In the genomic region with DNA sequence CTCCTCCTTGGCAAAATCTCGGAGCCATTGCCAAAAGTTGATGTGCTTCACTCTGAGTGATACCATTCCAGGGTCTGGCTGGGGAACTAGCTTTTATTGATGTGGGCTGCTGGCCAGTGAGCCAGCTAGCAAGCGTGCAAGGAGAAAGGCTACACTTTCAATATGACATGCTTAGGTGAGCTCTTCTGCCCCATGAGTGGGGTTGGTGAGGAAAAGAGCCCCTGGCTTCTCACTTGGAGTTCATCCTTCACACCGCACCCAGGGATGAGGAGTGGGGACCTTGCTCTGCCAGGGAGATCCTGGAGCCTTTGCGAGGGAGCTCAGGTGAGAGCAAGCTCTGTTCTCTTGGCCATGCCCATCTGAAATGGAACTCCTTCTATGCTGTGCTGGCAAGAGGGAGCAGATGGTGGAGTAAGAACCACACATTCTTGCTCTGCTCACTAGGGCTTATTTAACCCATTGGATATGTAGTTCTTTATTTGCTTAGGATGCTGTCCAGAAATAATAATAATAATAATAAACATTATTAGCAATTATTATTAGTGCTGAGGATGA, we compare ENCODE assay signal across 20 mouse cellular contexts.
"Had no signal": no experiment of that assay in that cellular context is flagged by ENCODE, and none has a peak within 500 bp of the region (broad histone marks: within the 10 kb centered on the region; RNA-seq: fewer than 3 reads in every experiment).

No protein-coding gene starts in this region.

- H3K4me3 ChIP-seq: layer of hippocampus, adult 2 months; left cerebral cortex, adult 2 months; liver, embryonic 12.5 days; liver, embryonic 15.5 days; lung, embryonic 15.5 days; midbrain, embryonic 12.5 days; midbrain, embryonic 15.5 days; myocyte; neural tube, embryonic 13.5 days; stomach, embryonic 15.5 days had no signal

- H3K9me3 ChIP-seq: liver, embryonic 12.5 days; liver, embryonic 15.5 days; lung, embryonic 15.5 days; midbrain, embryonic 12.5 days; midbrain, embryonic 15.5 days; neural tube, embryonic 13.5 days; stomach, embryonic 15.5 days had no signal

- H3K27ac ChIP-seq: kidney, postnatal 0 days; layer of hippocampus, adult 2 months; left cerebral cortex, adult 2 months; liver, embryonic 12.5 days; liver, embryonic 15.5 days; lung, embryonic 15.5 days; midbrain, embryonic 12.5 days; midbrain, embryonic 15.5 days; neural tube, embryonic 13.5 days; stomach, embryonic 15.5 days had no signal

- H3K36me3 ChIP-seq: liver, embryonic 12.5 days; liver, embryonic 15.5 days; lung, embryonic 15.5 days; midbrain, embryonic 12.5 days; midbrain, embryonic 15.5 days; neural tube, embryonic 13.5 days; stomach, embryonic 15.5 days had no signal

- H3K27me3 ChIP-seq: liver, embryonic 15.5 days; lung, embryonic 15.5 days; midbrain, embryonic 15.5 days; stomach, embryonic 15.5 days had no signal

- ATAC-seq: liver, embryonic 12.5 days; midbrain, embryonic 15.5 days had no signal

- H3K9ac ChIP-seq: liver, embryonic 12.5 days; liver, embryonic 15.5 days; lung, embryonic 15.5 days; midbrain, embryonic 12.5 days; midbrain, embryonic 15.5 days; neural tube, embryonic 13.5 days; stomach, embryonic 15.5 days had no signal

- DNase-seq: kidney, postnatal 25 days; layer of hippocampus, adult 9-11 months; lung, adult 18-20 months; lung, postnatal 14 days; lung, postnatal 4 days; retina, postnatal 1 day; right cerebral cortex, postnatal 25 days; spleen, adult 18-20 months; thymus, postnatal 25 days had no signal

- H3K4me2 ChIP-seq: liver, embryonic 12.5 days; liver, embryonic 15.5 days; lung, embryonic 15.5 days; midbrain, embryonic 12.5 days; midbrain, embryonic 15.5 days; neural tube, embryonic 13.5 days; stomach, embryonic 15.5 days had no signal

- H3K4me1 ChIP-seq: liver, embryonic 12.5 days; liver, embryonic 15.5 days; lung, embryonic 15.5 days; midbrain, embryonic 12.5 days; midbrain, embryonic 15.5 days; stomach, embryonic 15.5 days had no signal
